Mouse (Mus musculus): ENCODE results near the gene Egln3. TPM values are rescaled to one million over a fixed set of nuclear protein-coding genes. Genes with fewer than 3 reads are reported as not detected.

Egln3 gene
- total RNA-seq, 4 experiments from 2014 or later: 3.6 to 8.9 (median 5.1) TPM

GRCm38 (mm10) chr12:54202276-54202675, 1.4 kb downstream of the Egln3 start:
- DNase-seq: no peak

GRCm38 (mm10) chr12:54200856-54201255, 2.8 kb downstream of the Egln3 start:
- no peak for DNase-seq

- DNase-seq: no peak
These were observed 3.5 kb downstream of the Egln3 start for GRCm38 (mm10) chr12:54200172-54200571.

- DNase-seq: no peak
These were observed 5.3 kb downstream of the Egln3 start for GRCm38 (mm10) chr12:54198282-54198918.

- DNase-seq: no peak
These were observed 5.8 kb downstream of the Egln3 start for GRCm38 (mm10) chr12:54197849-54198248.

GRCm38 (mm10) chr12:54197301-54197782, 6.3 kb downstream of the Egln3 start:
- no peak for DNase-seq

GRCm38 (mm10) chr12:54196881-54197280, 6.8 kb downstream of the Egln3 start:
- DNase-seq: no peak

- no peak for DNase-seq
These were observed 9.5 kb downstream of the Egln3 start for GRCm38 (mm10) chr12:54194159-54194558.

GRCm38 (mm10) chr12:54192305-54192661, 11.4 kb downstream of the Egln3 start:
- DNase-seq: no peak

GRCm38 (mm10) chr12:54191608-54192304, 11.9 kb downstream of the Egln3 start:
- DNase-seq: peak; percentile 83

GRCm38 (mm10) chr12:54191181-54191580, 12.5 kb downstream of the Egln3 start:
- peak; percentile 17 for DNase-seq

GRCm38 (mm10) chr12:54187812-54188600, 15.7 kb downstream of the Egln3 start:
- peak; percentile 37 for DNase-seq

- no peak for DNase-seq
These were observed 16.6 kb downstream of the Egln3 start for GRCm38 (mm10) chr12:54186926-54187623.

- no peak for DNase-seq
These were observed 19.4 kb downstream of the Egln3 start for GRCm38 (mm10) chr12:54184264-54184663.

GRCm38 (mm10) chr12:54178323-54178722, 25.3 kb downstream of the Egln3 start:
- DNase-seq: no peak

GRCm38 (mm10) chr12:54168786-54169185, 34.9 kb downstream of the Egln3 start:
- no peak for DNase-seq

GRCm38 (mm10) chr12:54167737-54168136, 35.9 kb downstream of the Egln3 start:
- DNase-seq: no peak

- DNase-seq: no peak
These were observed 39.0 kb downstream of the Egln3 start for GRCm38 (mm10) chr12:54164724-54165050.

- no peak for DNase-seq
These were observed 39.5 kb downstream of the Egln3 start for GRCm38 (mm10) chr12:54164040-54164723.

- no peak for DNase-seq
These were observed 40.5 kb downstream of the Egln3 start for GRCm38 (mm10) chr12:54163166-54163565.

GRCm38 (mm10) chr12:54162637-54163131, 41.0 kb downstream of the Egln3 start:
- DNase-seq: peak; percentile 20

Data from adrenal gland, adult 8-10 months (tissue).